Mouse (Mus musculus) skeletal muscle tissue, adult 2 months (tissue): Measurements from ENCODE around the gene Hspa12b.

Experiments
- DNase-seq: peaks from one replicate; pipeline ENCODE4 v3.0.0-alpha.2; 2012; ENCODE audit warnings: low read depth, low spot score

The Hspa12b gene

GRCm38 (mm10) chr2:131148353-131149253, 21.5 kb downstream of the Hspa12b start:
- DNase-seq = no peak

- DNase-seq = no peak
These were observed 22.1 kb downstream of the Hspa12b start for GRCm38 (mm10) chr2:131149254-131149578.

- DNase-seq = no peak
These were observed 25.2 kb downstream of the Hspa12b start for GRCm38 (mm10) chr2:131152166-131152730.

- no peak for DNase-seq
These were observed 27.0 kb downstream of the Hspa12b start for GRCm38 (mm10) chr2:131154036-131154435.

GRCm38 (mm10) chr2:131156987-131157386, 29.9 kb downstream of the Hspa12b start:
- DNase-seq = no peak

- DNase-seq = no peak
These were observed 32.4 kb downstream of the Hspa12b start for GRCm38 (mm10) chr2:131159491-131159910.

GRCm38 (mm10) chr2:131159938-131160581, 33.0 kb downstream of the Hspa12b start, which contains the start of gene 1700037H04Rik:
Gene 1700037H04Rik, minus strand, starts transcription at chr2:131160081.
- peak; percentile 98 for DNase-seq

GRCm38 (mm10) chr2:131160671-131161111, 33.6 kb downstream of the Hspa12b start:
- DNase-seq = peak; percentile 30

GRCm38 (mm10) chr2:131163924-131164323, 36.8 kb downstream of the Hspa12b start:
- no peak for DNase-seq

GRCm38 (mm10) chr2:131166172-131166571, 39.1 kb downstream of the Hspa12b start:
- DNase-seq = no peak

GRCm38 (mm10) chr2:131167984-131168383, 40.9 kb downstream of the Hspa12b start:
- DNase-seq = no peak

- no peak for DNase-seq
These were observed 41.8 kb downstream of the Hspa12b start for GRCm38 (mm10) chr2:131168914-131169313.

GRCm38 (mm10) chr2:131170936-131171335, 43.9 kb downstream of the Hspa12b start:
- DNase-seq = no peak

- DNase-seq = no peak
These were observed 44.5 kb downstream of the Hspa12b start for GRCm38 (mm10) chr2:131171401-131172104.

GRCm38 (mm10) chr2:131172322-131172721, 45.2 kb downstream of the Hspa12b start:
- DNase-seq = no peak

GRCm38 (mm10) chr2:131174700-131175099, 47.6 kb downstream of the Hspa12b start:
- DNase-seq = peak; percentile 78

GRCm38 (mm10) chr2:131175286-131175944, 48.3 kb downstream of the Hspa12b start:
- DNase-seq = no peak

GRCm38 (mm10) chr2:131175945-131176309, 48.8 kb downstream of the Hspa12b start:
- no peak for DNase-seq

GRCm38 (mm10) chr2:131176491-131176890, 49.4 kb downstream of the Hspa12b start:
- no peak for DNase-seq

- DNase-seq = no peak
These were observed 50.9 kb downstream of the Hspa12b start for GRCm38 (mm10) chr2:131177932-131178331.

GRCm38 (mm10) chr2:131178828-131179245, 51.8 kb downstream of the Hspa12b start:
- DNase-seq = no peak
